Mouse (Mus musculus): ENCODE measurements around the gene Gcm2. TPM values are rescaled to one million over a fixed set of nuclear protein-coding genes. Genes with fewer than 3 reads are reported as not detected.

Gcm2 gene
- polyA plus RNA-seq, 1 experiment from 2014 or later = not detected

DNA sequence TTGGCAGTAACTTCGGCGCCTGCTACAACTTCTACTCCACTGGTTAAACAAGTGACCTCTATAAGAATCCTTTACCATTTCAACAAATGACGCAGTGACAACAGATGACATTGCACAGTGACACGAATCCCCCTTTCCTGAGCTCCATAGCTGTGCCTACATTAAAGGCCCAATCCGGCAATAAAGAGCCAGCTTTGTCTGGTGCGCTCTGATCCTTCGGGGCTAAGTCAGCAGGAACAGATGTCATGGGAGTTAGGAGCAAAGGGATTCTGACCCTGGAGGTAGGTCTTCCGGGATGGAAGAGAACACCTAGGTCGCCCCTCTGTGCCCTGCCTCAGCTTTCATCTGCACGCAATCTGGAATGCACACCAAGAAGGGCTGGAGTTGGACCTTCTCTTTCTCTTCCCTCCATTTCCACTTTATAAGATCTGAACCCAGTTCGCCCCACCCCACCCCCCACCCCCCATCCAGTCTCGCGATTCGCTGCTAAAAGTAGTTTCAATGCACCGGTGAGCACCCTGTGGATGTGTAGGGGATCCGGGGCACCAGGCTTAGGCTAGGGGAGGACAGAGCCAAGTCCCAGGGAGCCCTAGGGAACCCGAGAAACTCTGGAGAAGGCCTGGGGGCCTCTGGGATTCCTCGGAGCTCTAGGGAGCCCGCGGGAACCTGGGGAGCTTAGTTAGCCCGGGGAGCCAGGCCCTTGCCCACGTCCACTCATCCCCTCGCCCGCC, 32.0 kb downstream of the Gcm2 start:
- no peaks in the 10 kb centered on the region for H3K9me3 ChIP-seq
- no peaks in the 10 kb centered on the region for H3K36me3 ChIP-seq

GRCm38 (mm10) chr13:41077921-41078320, 32.9 kb downstream of the Gcm2 start:
- H3K27me3 ChIP-seq = peaks cover 16% of the 10 kb centered on the region; the same call in 1 of the 2 replicates

More for the DNA sequence above, 32.0 kb downstream of the Gcm2 start:
- Histone ChIP-seq H3K27ac (replicated peaks) (no peak overlapping the region), H3K4me1 (replicated peaks) (peaks cover 12% of the 10 kb centered on the region; the same call in 1 of the 2 replicates), H3K9ac (peak overlapping the region; percentile 48), H3K27me3 (peaks cover 20% of the 10 kb centered on the region; the same call in 1 of the 2 replicates), H3K4me3 (peak overlapping the region; percentile 54), H3K4me2 (peak overlapping the region; percentile 87)
- peak; percentile 74 for ATAC-seq (ENCODE audit: low FRiP score, low read depth)
- WGBS = 10% methylated on average over 24 of the region's 24 CpGs

GRCm38 (mm10) chr13:41073819-41074218, 37.0 kb downstream of the Gcm2 start:
- H3K4me2 ChIP-seq = no peak overlapping the region
- no peak overlapping the region for H3K9ac ChIP-seq
- H3K4me3 ChIP-seq = no peak overlapping the region
- no peak for ATAC-seq (ENCODE audit: low FRiP score, low read depth)
- peaks cover 7% of the 10 kb centered on the region; the same call in 1 of the 2 replicates for H3K27me3 ChIP-seq
- H3K9me3 ChIP-seq = no peaks in the 10 kb centered on the region
- H3K36me3 ChIP-seq = no peaks in the 10 kb centered on the region
- 93% methylated on average over 5 of the region's 5 CpGs for WGBS
- no peak overlapping the region for H3K27ac ChIP-seq (replicated peaks)
- H3K4me1 ChIP-seq (replicated peaks) = peaks cover 4% of the 10 kb centered on the region; the same call in 1 of the 2 replicates

More at GRCm38 (mm10) chr13:41077921-41078320, 32.9 kb downstream of the Gcm2 start:
- H3K4me1 ChIP-seq (replicated peaks) = peaks cover 12% of the 10 kb centered on the region; the same call in 1 of the 2 replicates
- H3K9ac ChIP-seq = no peak overlapping the region
- no peak overlapping the region for H3K4me3 ChIP-seq
- H3K36me3 ChIP-seq = no peaks in the 10 kb centered on the region
- no peaks in the 10 kb centered on the region for H3K9me3 ChIP-seq
- no peak overlapping the region for H3K27ac ChIP-seq (replicated peaks)
- no peak for ATAC-seq (ENCODE audit: low FRiP score, low read depth)
- WGBS = 76% methylated on average over 9 of the region's 9 CpGs
- H3K4me2 ChIP-seq = 0 out of 2 replicates have a peak overlapping the region, but pooled peaks have one; percentile 87

DNA sequence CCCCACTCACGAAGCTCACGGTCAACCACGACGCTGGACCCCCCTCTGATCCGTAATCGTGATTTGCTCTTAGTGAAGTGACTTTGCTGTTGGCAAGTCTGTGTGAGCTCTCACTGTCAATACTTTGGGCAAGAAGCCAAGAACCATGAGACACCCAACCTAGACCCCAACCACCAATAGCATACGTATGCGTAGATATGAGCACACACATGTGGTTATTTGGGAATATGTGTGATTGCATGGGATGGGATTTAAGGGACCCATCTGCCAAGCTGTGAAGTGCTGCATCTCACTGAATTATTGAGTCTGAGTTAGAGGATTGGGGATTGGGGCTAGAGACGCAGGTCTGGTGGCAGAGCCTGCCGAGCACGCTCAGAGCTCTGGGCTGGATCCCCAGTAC, 39.2 kb downstream of the Gcm2 start:
- Histone ChIP-seq H3K9me3 (no peaks in the 10 kb centered on the region), H3K4me2 (no peak overlapping the region), H3K4me1 (replicated peaks) (no peaks in the 10 kb centered on the region), H3K9ac (no peak overlapping the region), H3K36me3 (no peaks in the 10 kb centered on the region), H3K27ac (replicated peaks) (no peak overlapping the region), H3K4me3 (no peak overlapping the region), H3K27me3 (no peaks in the 10 kb centered on the region)
- 88% methylated on average over 11 of the region's 11 CpGs for WGBS
- ATAC-seq (ENCODE audit: low FRiP score, low read depth) = no peak

GRCm38 (mm10) chr13:41067618-41068017, 43.2 kb downstream of the Gcm2 start:
- Histone ChIP-seq H3K36me3 (no peaks in the 10 kb centered on the region), H3K9ac (no peak overlapping the region), H3K27ac (replicated peaks) (no peak overlapping the region), H3K4me3 (no peak overlapping the region), H3K4me1 (replicated peaks) (no peaks in the 10 kb centered on the region), H3K27me3 (no peaks in the 10 kb centered on the region), H3K9me3 (no peaks in the 10 kb centered on the region), H3K4me2 (no peak overlapping the region)
- WGBS = 96% methylated on average over 4 of the region's 4 CpGs
- no peak for ATAC-seq (ENCODE audit: low FRiP score, low read depth)

DNA sequence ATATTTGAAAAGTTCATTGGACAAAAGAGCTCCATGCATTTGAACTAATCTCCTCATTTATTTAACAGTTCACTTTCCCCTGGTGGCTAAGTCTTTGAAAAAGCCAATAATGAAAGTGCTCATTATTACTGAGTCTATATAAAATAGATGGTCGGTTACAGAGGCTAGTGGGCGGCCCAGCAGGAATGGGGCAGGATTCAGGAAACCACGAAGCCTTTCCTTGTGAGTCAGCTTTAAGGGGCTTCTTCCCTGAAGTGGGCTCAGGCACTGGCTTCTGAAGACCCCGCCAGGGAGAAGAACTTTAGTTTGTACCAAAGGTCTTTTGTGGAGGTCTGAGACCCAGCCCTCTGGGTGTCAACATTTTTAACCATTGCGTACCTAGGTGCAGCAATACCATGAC, 58.9 kb downstream of the Gcm2 start:
- H3K9ac ChIP-seq = no peak overlapping the region
- no peak overlapping the region for H3K27ac ChIP-seq (replicated peaks)
- H3K36me3 ChIP-seq = no peaks in the 10 kb centered on the region
- no peak overlapping the region for H3K4me3 ChIP-seq
- ATAC-seq (ENCODE audit: low FRiP score, low read depth) = no peak
- no peaks in the 10 kb centered on the region for H3K9me3 ChIP-seq
- WGBS = 78% methylated on average over 5 of the region's 5 CpGs
- H3K4me1 ChIP-seq (replicated peaks) = no peaks in the 10 kb centered on the region
- H3K27me3 ChIP-seq = no peaks in the 10 kb centered on the region
- H3K4me2 ChIP-seq = no peak overlapping the region

Other genes starting within 250 kb of the Gcm2 start
- 50.8 and 56.9 TPM in 2 replicates for gene Pak1ip1, start 110.0 kb downstream of the Gcm2 start, polyA plus RNA-seq (2015; fragmentation: Nextera tagmentation; extraction: Ambion mirVana)
- gene Tmem14c, start 94.7 kb downstream of the Gcm2 start, polyA plus RNA-seq (2015; fragmentation: Nextera tagmentation; extraction: Ambion mirVana) = 126 and 129 TPM in 2 replicates
- 1.9 TPM in 2 replicates for gene Mak, start 31.3 kb downstream of the Gcm2 start, polyA plus RNA-seq (2015; fragmentation: Nextera tagmentation; extraction: Ambion mirVana)
- gene Sycp2l, start 3.3 kb upstream of the Gcm2 start, polyA plus RNA-seq (2015; fragmentation: Nextera tagmentation; extraction: Ambion mirVana) = not detected in 2 replicates
- gene Elovl2, start 109.4 kb upstream of the Gcm2 start, polyA plus RNA-seq (2015; fragmentation: Nextera tagmentation; extraction: Ambion mirVana) = 35.8 and 40.2 TPM in 2 replicates
- gene Smim13, start 138.8 kb upstream of the Gcm2 start, polyA plus RNA-seq (2015; fragmentation: Nextera tagmentation; extraction: Ambion mirVana) = 28.6 and 30.6 TPM in 2 replicates
- gene Gm17364, start 162.9 kb upstream of the Gcm2 start, polyA plus RNA-seq (2015; fragmentation: Nextera tagmentation; extraction: Ambion mirVana) = not detected in 2 replicates

Data from hindbrain, embryonic 15.5 days (tissue).